Mouse (Mus musculus) liver, adult 2 months (tissue): ENCODE measurements around the gene Map3k15. TPM values are rescaled to one million over a fixed set of nuclear protein-coding genes. Genes with fewer than 3 reads are reported as not detected.

Experiments
- DNase-seq: peaks from one replicate; pipeline ENCODE4 v3.0.0-alpha.2; 2011; ENCODE audit warnings: low read depth, low spot score; ENCODE audit errors: extremely low read depth
- H3K27ac ChIP-seq: fragments of 200-500 bp; replicated peaks from 2 replicates; pipeline ENCODE4 v1.5.1; 2012; ENCODE audit warnings: low read depth, mild to moderate bottlenecking, control low read depth, inconsistent platforms, low read length; ENCODE audit not compliant: insufficient read depth
- H3K27me3 ChIP-seq: fragments of 200-500 bp; 2 replicates; pipeline ENCODE4 v1.6.1; 2012; ENCODE audit warnings: mild to moderate bottlenecking, moderate library complexity, low read length, inconsistent platforms; ENCODE audit not compliant: control insufficient read depth, insufficient read depth
- H3K36me3 ChIP-seq: fragments of 200-500 bp; 2 replicates; pipeline ENCODE4 v1.6.1; 2012; ENCODE audit warnings: low read length, inconsistent platforms; ENCODE audit not compliant: control insufficient read depth, insufficient read depth
- H3K4me1 ChIP-seq: fragments of 200-500 bp; 2 replicates; pipeline ENCODE4 v1.6.1; 2011; ENCODE audit warnings: low read length; ENCODE audit not compliant: control insufficient read depth, insufficient read depth
- H3K4me3 ChIP-seq: fragments of 200-500 bp; 2 replicates; pipeline ENCODE4 v1.5.1; 2011; ENCODE audit warnings: low read depth, mild to moderate bottlenecking, control low read depth, low read length, moderate library complexity; ENCODE audit not compliant: insufficient read depth
- H3K79me2 ChIP-seq: fragments of 200-500 bp; 2 replicates; pipeline ENCODE4 v1.6.1; 2012; ENCODE audit warnings: inconsistent platforms, mild to moderate bottlenecking, low read length, moderate library complexity; ENCODE audit not compliant: control insufficient read depth, insufficient read depth
- H3K9ac ChIP-seq: fragments of 200-500 bp; 2 replicates; pipeline ENCODE4 v1.6.1; 2012; ENCODE audit warnings: low read depth, mild to moderate bottlenecking, control low read depth, inconsistent platforms, low read length
- CTCF ChIP-seq: fragments of 200-500 bp; IDR thresholded peaks from 2 replicates; pipeline ENCODE4 v1.5.1; 2011; ENCODE audit warnings: low read depth, low read length, control low read depth
- POLR2A ChIP-seq: fragments of 200-500 bp; IDR thresholded peaks from 2 replicates; pipeline ENCODE4 v1.6.1; 2011; ENCODE audit warnings: low read length, control low read depth; ENCODE audit not compliant: insufficient read depth; ENCODE audit errors: extremely low read depth
- WGBS: fragments of 180-500 bp; shearing (Covaris S2); methylation state at CpG from one replicate; pipeline ENCODE4 v1.1.7; 2018; 5-methylcytosine and 5-hydroxymethylcytosine counted together
- polyA plus RNA-seq: library from polyadenylated mRNA; depleted of rRNA; stranded (reverse); fragments of >200 nt; gene quantifications from 2 replicates; pipeline ENCODE4 v1.2.3, GENCODE M21; 2012
- total RNA-seq: library from RNA; depleted of rRNA; stranded (reverse); fragments of >200 nt; gene quantifications from 2 replicates; pipeline ENCODE4 v1.2.3, GENCODE M21; 2014

Map3k15 gene
- total and polyA plus RNA-seq, 2 experiments, result 0.17 to 0.37 TPM

- H3K27me3 ChIP-seq, result no peaks in the 10 kb centered on the region
- H3K79me2 ChIP-seq, result peaks cover 2% of the 10 kb centered on the region; the same call in 1 of the 2 replicates
- H3K4me3 ChIP-seq, result 0 out of 2 replicates have a peak overlapping the region, but pooled peaks have one; percentile 10
- TF ChIP-seq CTCF, result no peak
- TF ChIP-seq POLR2A, result no peak
- H3K9ac ChIP-seq, result no peak overlapping the region
- DNase-seq, result no peak
- WGBS, result 29% methylated on average over 5 of the region's 5 CpGs
- peaks cover 11% of the 10 kb centered on the region; the same call in 1 of the 2 replicates for H3K4me1 ChIP-seq
- no peak overlapping the region; the same call in 1 of the 2 replicates for H3K27ac ChIP-seq
- H3K36me3 ChIP-seq, result peaks cover under 1% of the 10 kb centered on the region; the same call in 1 of the 2 replicates
These were observed 147.9 kb downstream of the Map3k15 start for GRCm38 (mm10) chrX:160136153-160136552.

GRCm38 (mm10) chrX:160137177-160137860 lies 149.1 kb downstream of the Map3k15 start:
- peak; percentile 86 for DNase-seq
- WGBS, result under 1% methylated on average over 18 of the region's 18 CpGs
- peak overlapping the region; percentile 97 for H3K9ac ChIP-seq
- H3K4me1 ChIP-seq, result peaks cover 11% of the 10 kb centered on the region; the same call in 1 of the 2 replicates
- H3K4me3 ChIP-seq, result peak overlapping the region; percentile 99
- TF ChIP-seq POLR2A (no peak), CTCF (no peak)
- H3K27me3 ChIP-seq, result no peaks in the 10 kb centered on the region
- peak overlapping the region; percentile 99 for H3K27ac ChIP-seq
- peaks cover 2% of the 10 kb centered on the region; the same call in 1 of the 2 replicates for H3K79me2 ChIP-seq
- H3K36me3 ChIP-seq, result no peaks in the 10 kb centered on the region; the same call in 1 of the 2 replicates

GRCm38 (mm10) chrX:160137861-160138717 lies 149.9 kb downstream of the Map3k15 start, which contains the start of gene Pdha1:
TSS of gene Pdha1 (minus strand) at chrX:160138413.
- Histone ChIP-seq H3K9ac (peak within 1 kb of the TSS; percentile 97), H3K4me1 (peaks cover 11% of the 10 kb centered on the region; the same call in 1 of the 2 replicates), H3K36me3 (no peaks in the 10 kb centered on the region), H3K27ac (peak within 1 kb of the TSS; percentile 99), H3K79me2 (peaks cover 2% of the 10 kb centered on the region; the same call in 1 of the 2 replicates), H3K4me3 (peak within 1 kb of the TSS; percentile 99), H3K27me3 (no peaks in the 10 kb centered on the region)
- WGBS, result under 1% methylated on average over 45 of the region's 67 CpGs
- peak; percentile 80 for DNase-seq
- TF ChIP-seq POLR2A (peak; percentile 31; the same call in 1 of the 2 replicates), CTCF (no peak)

- Histone ChIP-seq H3K4me3 (no peak overlapping the region), H3K36me3 (no peaks in the 10 kb centered on the region), H3K27ac (no peak overlapping the region), H3K9ac (no peak overlapping the region), H3K79me2 (no peaks in the 10 kb centered on the region), H3K27me3 (no peaks in the 10 kb centered on the region), H3K4me1 (no peaks in the 10 kb centered on the region)
- no peak for TF ChIP-seq POLR2A
- TF ChIP-seq CTCF, result no peak
- WGBS, result 90% methylated on average over 4 of the region's 4 CpGs
- DNase-seq, result no peak
These were observed 158.6 kb downstream of the Map3k15 start for GRCm38 (mm10) chrX:160146806-160147205.

GRCm38 (mm10) chrX:160147406-160147805 lies 159.2 kb downstream of the Map3k15 start:
- WGBS, result 81% methylated on average over 3 of the region's 3 CpGs
- DNase-seq, result no peak
- no peak overlapping the region for H3K27ac ChIP-seq
- no peaks in the 10 kb centered on the region for H3K4me1 ChIP-seq
- H3K36me3 ChIP-seq, result no peaks in the 10 kb centered on the region
- no peaks in the 10 kb centered on the region for H3K27me3 ChIP-seq
- H3K79me2 ChIP-seq, result no peaks in the 10 kb centered on the region
- no peak overlapping the region for H3K4me3 ChIP-seq
- H3K9ac ChIP-seq, result no peak overlapping the region
- TF ChIP-seq CTCF (no peak), POLR2A (no peak)
